Mouse (Mus musculus) stomach, embryonic 16.5 days (tissue): ENCODE measurements around the gene Slc1a2. TPM values are rescaled to one million over a fixed set of nuclear protein-coding genes. Genes with fewer than 3 reads are reported as not detected.

Experiments
- ATAC-seq: fragments of 200-750 bp; cut with Nextera tagmentation; 2 replicates; pipeline ENCODE4 v1.8.0; 2017; ENCODE audit warnings: moderate number of reproducible peaks, moderate TSS enrichment; ENCODE audit not compliant: insufficient read depth, low FRiP score
- H3K27ac ChIP-seq: fragments of 300-500 bp; sonication (generic); 2 replicates; pipeline ENCODE4 v1.5.1; 2014; ENCODE audit warnings: low read length
- H3K27me3 ChIP-seq: fragments of 300-500 bp; sonication (generic); 2 replicates; pipeline ENCODE4 v1.6.1; 2014; ENCODE audit warnings: low read length, control low read depth, mixed read lengths; ENCODE audit not compliant: control insufficient read depth, insufficient read depth
- H3K36me3 ChIP-seq: fragments of 300-500 bp; sonication (generic); 2 replicates; pipeline ENCODE4 v1.6.1; 2014; ENCODE audit warnings: low read length; ENCODE audit not compliant: control insufficient read depth, insufficient read depth
- H3K4me1 ChIP-seq: fragments of 300-500 bp; sonication (generic); 2 replicates; pipeline ENCODE4 v1.6.1; 2014; ENCODE audit warnings: low read length, control low read depth, mixed read lengths; ENCODE audit not compliant: control insufficient read depth, insufficient read depth
- H3K4me2 ChIP-seq: fragments of 300-500 bp; sonication (generic); 2 replicates; pipeline ENCODE4 v1.6.1; 2014; ENCODE audit warnings: low read depth, low read length, mixed read lengths
- H3K4me3 ChIP-seq: fragments of 300-500 bp; sonication (generic); replicated peaks from 2 replicates; pipeline ENCODE4 v1.5.1; 2014; ENCODE audit warnings: mild to moderate bottlenecking, low read length
- H3K9ac ChIP-seq: fragments of 300-500 bp; sonication (generic); 2 replicates; pipeline ENCODE4 v1.6.1; 2014; ENCODE audit warnings: low read length
- H3K9me3 ChIP-seq: fragments of 300-500 bp; sonication (generic); replicated peaks from 2 replicates; pipeline ENCODE4 v1.6.1; 2016; ENCODE audit warnings: low read length, control low read depth; ENCODE audit not compliant: control insufficient read depth
- WGBS: fragments of 180-500 bp; shearing (Covaris S2); extraction: QIAGEN DNeasy Blood & Tissue Kit; methylation state at CpG from one replicate; pipeline ENCODE4 v1.1.7; 2014; 5-methylcytosine and 5-hydroxymethylcytosine counted together
- polyA plus RNA-seq: library from polyadenylated mRNA; unstranded; fragments of >200 nt; fragmentation: Nextera tagmentation; extraction: Ambion mirVana; gene quantifications from 2 replicates; pipeline ENCODE4 v1.2.1, GENCODE M21; 2015

The Slc1a2 gene
- polyA plus RNA-seq, 1 experiment from 2014 or later: 1.0 TPM

- no peaks in the 10 kb centered on the region for H3K27me3 ChIP-seq
- no peak overlapping the region for H3K9ac ChIP-seq
- H3K36me3 ChIP-seq: no peaks in the 10 kb centered on the region
- no peak overlapping the region for H3K27ac ChIP-seq
- no peak overlapping the region for H3K4me2 ChIP-seq
- ATAC-seq: no peak
- no peaks in the 10 kb centered on the region for H3K9me3 ChIP-seq
- H3K4me1 ChIP-seq: no peaks in the 10 kb centered on the region
- no peak overlapping the region for H3K4me3 ChIP-seq
- 92% methylated on average over 1 of the region's 1 CpGs for WGBS
Observed at GRCm38 (mm10) chr2:102801899-102802298, 143.4 kb downstream of the Slc1a2 start.

- ATAC-seq: no peak
- no peaks in the 10 kb centered on the region for H3K4me1 ChIP-seq
- H3K4me3 ChIP-seq: no peak overlapping the region
- no peaks in the 10 kb centered on the region for H3K9me3 ChIP-seq
- no peak overlapping the region for H3K9ac ChIP-seq
- no peak overlapping the region for H3K27ac ChIP-seq
- WGBS: 37% methylated on average over 2 of the region's 2 CpGs
- no peak overlapping the region for H3K4me2 ChIP-seq
- no peaks in the 10 kb centered on the region for H3K36me3 ChIP-seq
- no peaks in the 10 kb centered on the region for H3K27me3 ChIP-seq
Observed at GRCm38 (mm10) chr2:102804109-102804508, 145.7 kb downstream of the Slc1a2 start.

GRCm38 (mm10) chr2:102805283-102805682 is 146.8 kb downstream of the Slc1a2 start:
- H3K4me2 ChIP-seq: no peak overlapping the region
- H3K9ac ChIP-seq: no peak overlapping the region
- no peak for ATAC-seq
- no peaks in the 10 kb centered on the region for H3K36me3 ChIP-seq
- 72% methylated on average over 6 of the region's 6 CpGs for WGBS
- no peaks in the 10 kb centered on the region for H3K27me3 ChIP-seq
- no peak overlapping the region for H3K4me3 ChIP-seq
- no peaks in the 10 kb centered on the region for H3K9me3 ChIP-seq
- H3K4me1 ChIP-seq: no peaks in the 10 kb centered on the region
- no peak overlapping the region for H3K27ac ChIP-seq

- Histone ChIP-seq H3K4me1 (no peaks in the 10 kb centered on the region), H3K27me3 (no peaks in the 10 kb centered on the region), H3K36me3 (no peaks in the 10 kb centered on the region), H3K9me3 (no peaks in the 10 kb centered on the region), H3K4me2 (no peak overlapping the region), H3K9ac (no peak overlapping the region), H3K27ac (no peak overlapping the region), H3K4me3 (no peak overlapping the region)
- 68% methylated on average over 4 of the region's 4 CpGs for WGBS
- no peak for ATAC-seq
Observed at GRCm38 (mm10) chr2:102805761-102806496, 147.5 kb downstream of the Slc1a2 start.

GRCm38 (mm10) chr2:102807633-102808032 is 149.2 kb downstream of the Slc1a2 start:
- H3K4me1 ChIP-seq: no peaks in the 10 kb centered on the region
- 59% methylated on average over 3 of the region's 3 CpGs for WGBS
- H3K36me3 ChIP-seq: no peaks in the 10 kb centered on the region
- no peak overlapping the region for H3K27ac ChIP-seq
- no peak overlapping the region for H3K9ac ChIP-seq
- ATAC-seq: no peak
- no peaks in the 10 kb centered on the region for H3K9me3 ChIP-seq
- H3K4me2 ChIP-seq: no peak overlapping the region
- H3K4me3 ChIP-seq: no peak overlapping the region
- H3K27me3 ChIP-seq: no peaks in the 10 kb centered on the region

- Histone ChIP-seq H3K27ac (no peak overlapping the region), H3K4me2 (no peak overlapping the region), H3K4me3 (no peak overlapping the region), H3K36me3 (no peaks in the 10 kb centered on the region), H3K9me3 (no peaks in the 10 kb centered on the region), H3K9ac (no peak overlapping the region), H3K4me1 (no peaks in the 10 kb centered on the region), H3K27me3 (no peaks in the 10 kb centered on the region)
- 80% methylated on average over 1 of the region's 1 CpGs for WGBS
- no peak for ATAC-seq
Observed at GRCm38 (mm10) chr2:102809436-102809835, 151.0 kb downstream of the Slc1a2 start.

- Histone ChIP-seq H3K9me3 (no peaks in the 10 kb centered on the region), H3K4me1 (0 out of 2 replicates have a peak, but pooled peaks cover 7% of the 10 kb centered on the region), H3K4me2 (no peak overlapping the region), H3K9ac (no peak overlapping the region), H3K36me3 (no peaks in the 10 kb centered on the region), H3K27ac (no peak overlapping the region), H3K4me3 (no peak overlapping the region), H3K27me3 (no peaks in the 10 kb centered on the region)
- ATAC-seq: no peak
- 58% methylated on average over 4 of the region's 4 CpGs for WGBS
Observed at GRCm38 (mm10) chr2:102812756-102813155, 154.3 kb downstream of the Slc1a2 start.

GRCm38 (mm10) chr2:102815289-102815809 is 156.9 kb downstream of the Slc1a2 start:
- ATAC-seq: peak; percentile 85
- no peak overlapping the region for H3K4me2 ChIP-seq
- no peaks in the 10 kb centered on the region for H3K27me3 ChIP-seq
- no peak overlapping the region for H3K9ac ChIP-seq
- no peaks in the 10 kb centered on the region for H3K9me3 ChIP-seq
- H3K4me1 ChIP-seq: 0 out of 2 replicates have a peak, but pooled peaks cover 7% of the 10 kb centered on the region
- H3K27ac ChIP-seq: peak overlapping the region; percentile 21
- H3K36me3 ChIP-seq: no peaks in the 10 kb centered on the region
- no peak overlapping the region for H3K4me3 ChIP-seq
- WGBS: 22% methylated on average over 6 of the region's 6 CpGs

GRCm38 (mm10) chr2:102820225-102820711 is 161.8 kb downstream of the Slc1a2 start:
- H3K4me1 ChIP-seq: 0 out of 2 replicates have a peak, but pooled peaks cover 3% of the 10 kb centered on the region
- WGBS: 76% methylated on average over 5 of the region's 5 CpGs
- no peak overlapping the region for H3K4me2 ChIP-seq
- ATAC-seq: peak; percentile 31; the same call in 1 of the 2 replicates
- H3K9me3 ChIP-seq: no peaks in the 10 kb centered on the region
- H3K4me3 ChIP-seq: no peak overlapping the region
- H3K36me3 ChIP-seq: no peaks in the 10 kb centered on the region
- no peaks in the 10 kb centered on the region for H3K27me3 ChIP-seq
- H3K27ac ChIP-seq: no peak overlapping the region
- no peak overlapping the region for H3K9ac ChIP-seq
